Mouse (Mus musculus): Measurements from ENCODE around the gene Frrs1. TPM values are rescaled to one million over a fixed set of nuclear protein-coding genes. Genes with fewer than 3 reads are reported as not detected.

Frrs1 gene
- polyA plus RNA-seq, 1 experiment, result 0.58 TPM

DNA sequence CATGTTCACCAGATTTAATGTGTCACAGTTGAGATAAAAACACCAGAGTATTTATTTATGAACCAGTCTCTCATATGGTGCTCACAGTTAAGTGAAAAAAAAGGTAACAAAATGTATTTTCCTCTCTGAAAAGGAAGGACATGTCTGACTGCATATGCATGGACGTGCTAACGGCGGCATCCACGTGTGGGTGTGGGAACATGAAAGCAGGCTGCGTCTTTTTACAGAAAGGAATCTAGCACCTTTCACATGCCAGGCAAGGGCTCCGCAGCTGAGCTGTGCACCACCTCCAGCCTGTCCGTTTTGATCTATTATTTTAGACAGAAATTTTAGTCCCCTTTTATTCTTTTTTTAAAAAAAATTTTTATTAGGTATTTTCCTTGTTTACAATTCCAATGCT is 30.1 kb downstream of the Frrs1 start:
- Histone ChIP-seq H3K36me3 (ENCODE audit: control insufficient read depth, insufficient read depth, low read length) (no peaks in the 10 kb centered on the region), H3K27me3 (ENCODE audit: control insufficient read depth, insufficient read depth, low read length) (no peaks in the 10 kb centered on the region), H3K4me1 (ENCODE audit: control insufficient read depth, insufficient read depth, low read length) (no peaks in the 10 kb centered on the region), H3K27ac (ENCODE audit: control insufficient read depth, insufficient read depth, low read depth, low read length) (no peak overlapping the region), H3K4me3 (ENCODE audit: control insufficient read depth, low read depth, low read length) (no peak overlapping the region)
- TF ChIP-seq CTCF (IDR thresholded peaks at IDR 0.05; ENCODE audit: control insufficient read depth, insufficient read depth, insufficient replicate concordance, low read depth, low read length) (no peak), POLR2A (IDR thresholded peaks at IDR 0.05; ENCODE audit: control insufficient read depth, low read depth, low read length) (no peak)

DNA sequence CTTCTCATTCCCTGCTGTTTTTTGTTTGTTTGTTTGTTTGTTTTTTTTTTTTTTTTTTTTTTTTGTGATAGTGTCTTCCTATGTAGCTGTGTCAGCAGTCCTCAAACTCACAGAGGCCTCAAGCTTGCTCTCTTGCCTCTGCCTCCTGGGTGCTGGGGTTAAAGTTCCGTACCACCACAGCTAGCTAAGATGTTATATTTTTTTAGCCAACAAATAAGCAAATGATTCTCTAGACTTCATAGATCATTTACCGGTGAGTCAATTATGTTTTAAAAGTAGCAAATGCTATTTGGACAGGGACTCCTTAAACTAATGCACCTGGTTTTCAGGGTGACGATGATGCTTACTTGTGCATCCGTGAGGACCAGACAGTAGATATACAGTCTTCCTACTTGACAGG is 31.3 kb downstream of the Frrs1 start:
- Histone ChIP-seq H3K4me3 (ENCODE audit: control insufficient read depth, low read depth, low read length) (no peak overlapping the region), H3K27ac (ENCODE audit: control insufficient read depth, insufficient read depth, low read depth, low read length) (no peak overlapping the region), H3K36me3 (ENCODE audit: control insufficient read depth, insufficient read depth, low read length) (no peaks in the 10 kb centered on the region), H3K4me1 (ENCODE audit: control insufficient read depth, insufficient read depth, low read length) (no peaks in the 10 kb centered on the region), H3K27me3 (ENCODE audit: control insufficient read depth, insufficient read depth, low read length) (no peaks in the 10 kb centered on the region)
- TF ChIP-seq CTCF (IDR thresholded peaks at IDR 0.05; ENCODE audit: control insufficient read depth, insufficient read depth, insufficient replicate concordance, low read depth, low read length) (no peak), POLR2A (IDR thresholded peaks at IDR 0.05; ENCODE audit: control insufficient read depth, low read depth, low read length) (no peak)

DNA sequence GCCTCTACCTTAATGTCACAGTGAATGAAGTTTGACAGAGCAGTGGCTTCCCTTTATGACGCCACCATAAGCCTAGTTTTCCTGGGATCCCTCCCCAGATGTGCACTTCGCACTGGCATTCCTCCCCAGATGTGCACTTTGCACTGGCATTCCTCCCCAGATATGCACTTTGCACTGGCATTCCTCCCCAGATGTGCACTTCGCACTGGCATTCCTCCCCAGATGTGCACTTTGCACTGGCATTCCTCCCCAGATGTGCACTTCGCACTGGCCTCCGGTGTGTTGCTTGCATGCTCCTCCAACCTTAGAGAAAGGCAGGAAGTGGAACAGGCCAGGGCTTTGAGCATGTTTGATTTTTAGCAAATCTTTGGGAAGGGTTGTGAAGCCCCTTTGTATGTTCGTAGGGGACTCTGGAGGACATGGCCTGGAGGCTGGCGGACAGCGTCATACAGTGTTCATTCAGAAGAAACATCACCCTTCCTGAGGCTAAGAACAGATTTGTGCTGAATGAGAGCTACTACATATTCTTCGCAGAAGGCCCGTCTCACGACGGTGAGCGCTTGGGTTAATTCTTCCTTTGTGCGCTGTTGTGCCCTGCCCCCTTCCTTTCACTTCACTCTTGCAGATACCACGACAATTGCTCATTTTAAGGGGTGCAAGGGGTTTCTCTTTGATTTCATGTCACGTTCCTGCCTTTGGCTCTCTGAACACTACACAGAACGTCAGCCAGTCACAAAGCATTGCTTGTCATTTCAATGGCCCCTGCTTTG is 32.4 kb downstream of the Frrs1 start:
- TF ChIP-seq CTCF (IDR thresholded peaks at IDR 0.05; ENCODE audit: control insufficient read depth, insufficient read depth, insufficient replicate concordance, low read depth, low read length) (no peak), POLR2A (IDR thresholded peaks at IDR 0.05; ENCODE audit: control insufficient read depth, low read depth, low read length) (no peak)
- no peaks in the 10 kb centered on the region for H3K27me3 ChIP-seq (ENCODE audit: control insufficient read depth, insufficient read depth, low read length)
- no peak overlapping the region for H3K4me3 ChIP-seq (ENCODE audit: control insufficient read depth, low read depth, low read length)

DNA sequence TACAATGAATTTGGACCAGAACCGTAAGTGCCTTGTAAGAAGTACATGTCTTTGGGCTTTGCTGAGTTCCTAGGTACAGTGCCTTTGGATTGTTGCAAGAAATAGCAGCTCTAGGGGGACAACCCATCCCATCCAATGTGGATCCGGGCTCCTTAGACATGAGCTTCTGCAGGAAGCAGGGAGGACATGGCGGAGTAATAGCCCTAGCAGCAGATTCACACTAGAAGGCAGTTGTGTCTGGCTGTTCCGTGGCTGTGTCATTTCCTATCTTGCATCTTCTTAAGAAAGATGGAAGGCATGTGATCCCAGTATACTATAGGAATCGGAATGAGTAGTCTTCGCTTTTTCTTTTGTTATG is 32.9 kb downstream of the Frrs1 start:
- Histone ChIP-seq H3K36me3 (ENCODE audit: control insufficient read depth, insufficient read depth, low read length) (no peaks in the 10 kb centered on the region), H3K27ac (ENCODE audit: control insufficient read depth, insufficient read depth, low read depth, low read length) (no peak overlapping the region), H3K4me1 (ENCODE audit: control insufficient read depth, insufficient read depth, low read length) (no peaks in the 10 kb centered on the region), H3K27me3 (ENCODE audit: control insufficient read depth, insufficient read depth, low read length) (no peaks in the 10 kb centered on the region), H3K4me3 (ENCODE audit: control insufficient read depth, low read depth, low read length) (no peak overlapping the region)
- TF ChIP-seq CTCF (IDR thresholded peaks at IDR 0.05; ENCODE audit: control insufficient read depth, insufficient read depth, insufficient replicate concordance, low read depth, low read length) (no peak), POLR2A (IDR thresholded peaks at IDR 0.05; ENCODE audit: control insufficient read depth, low read depth, low read length) (no peak)

More for the DNA sequence above, 32.4 kb downstream of the Frrs1 start:
- Histone ChIP-seq H3K27ac (ENCODE audit: control insufficient read depth, insufficient read depth, low read depth, low read length) (no peak overlapping the region), H3K36me3 (ENCODE audit: control insufficient read depth, insufficient read depth, low read length) (no peaks in the 10 kb centered on the region), H3K4me1 (ENCODE audit: control insufficient read depth, insufficient read depth, low read length) (no peaks in the 10 kb centered on the region)

DNA sequence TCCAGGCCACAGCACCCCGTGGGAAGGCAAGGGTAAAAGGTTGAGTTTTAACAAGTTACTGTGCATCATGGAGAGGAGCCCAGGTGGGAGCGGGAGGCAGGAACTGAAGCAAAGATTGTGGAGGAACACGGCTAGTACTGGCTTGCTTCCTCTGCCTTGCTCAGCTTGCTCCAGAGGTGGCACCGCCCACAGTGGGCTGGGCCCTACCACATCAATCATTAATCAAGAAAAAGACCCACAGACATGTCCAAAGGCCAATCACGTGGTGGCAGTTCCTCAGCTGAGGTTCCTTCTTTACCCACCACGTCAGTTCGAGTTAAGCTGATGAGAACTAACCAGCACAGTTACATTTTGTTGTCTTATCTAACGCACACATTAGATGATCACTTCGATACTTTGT is 33.6 kb downstream of the Frrs1 start:
- H3K4me1 ChIP-seq (ENCODE audit: control insufficient read depth, insufficient read depth, low read length), result no peaks in the 10 kb centered on the region
- H3K36me3 ChIP-seq (ENCODE audit: control insufficient read depth, insufficient read depth, low read length), result no peaks in the 10 kb centered on the region
- no peak overlapping the region for H3K4me3 ChIP-seq (ENCODE audit: control insufficient read depth, low read depth, low read length)
- TF ChIP-seq POLR2A (IDR thresholded peaks at IDR 0.05; ENCODE audit: control insufficient read depth, low read depth, low read length) (no peak), CTCF (IDR thresholded peaks at IDR 0.05; ENCODE audit: control insufficient read depth, insufficient read depth, insufficient replicate concordance, low read depth, low read length) (no peak)
- no peak overlapping the region for H3K27ac ChIP-seq (ENCODE audit: control insufficient read depth, insufficient read depth, low read depth, low read length)
- H3K27me3 ChIP-seq (ENCODE audit: control insufficient read depth, insufficient read depth, low read length), result no peaks in the 10 kb centered on the region

DNA sequence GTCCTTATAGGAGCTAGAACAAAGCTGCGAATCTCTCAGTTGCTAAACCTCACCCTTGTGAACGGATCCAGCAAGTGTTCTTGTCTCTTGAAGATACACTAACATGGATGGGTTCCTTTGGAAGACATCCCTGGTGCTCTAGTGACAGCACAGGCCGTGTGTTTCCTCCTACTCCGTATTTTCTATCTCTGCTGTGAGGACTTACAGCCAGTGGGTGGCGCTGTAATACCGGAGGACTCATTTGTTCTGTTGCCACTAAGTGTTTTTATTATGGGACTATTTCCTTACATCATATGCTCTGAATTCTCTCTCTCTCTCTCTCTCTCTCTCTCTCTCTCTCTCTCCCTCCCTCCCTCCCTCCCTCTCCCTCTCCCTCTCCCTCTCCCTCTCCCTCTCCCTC is 44.9 kb downstream of the Frrs1 start:
- H3K27me3 ChIP-seq (ENCODE audit: control insufficient read depth, insufficient read depth, low read length), result no peaks in the 10 kb centered on the region
- H3K36me3 ChIP-seq (ENCODE audit: control insufficient read depth, insufficient read depth, low read length), result no peaks in the 10 kb centered on the region
- no peak overlapping the region for H3K27ac ChIP-seq (ENCODE audit: control insufficient read depth, insufficient read depth, low read depth, low read length)
- H3K4me3 ChIP-seq (ENCODE audit: control insufficient read depth, low read depth, low read length), result no peak overlapping the region
- peaks cover 4% of the 10 kb centered on the region for H3K4me1 ChIP-seq (ENCODE audit: control insufficient read depth, insufficient read depth, low read length)
- no peak for TF ChIP-seq POLR2A (IDR thresholded peaks at IDR 0.05; ENCODE audit: control insufficient read depth, low read depth, low read length)
- peak; percentile 23; the same call in 1 of the 2 replicates for TF ChIP-seq CTCF (IDR thresholded peaks at IDR 0.05; ENCODE audit: control insufficient read depth, insufficient read depth, insufficient replicate concordance, low read depth, low read length)

DNA sequence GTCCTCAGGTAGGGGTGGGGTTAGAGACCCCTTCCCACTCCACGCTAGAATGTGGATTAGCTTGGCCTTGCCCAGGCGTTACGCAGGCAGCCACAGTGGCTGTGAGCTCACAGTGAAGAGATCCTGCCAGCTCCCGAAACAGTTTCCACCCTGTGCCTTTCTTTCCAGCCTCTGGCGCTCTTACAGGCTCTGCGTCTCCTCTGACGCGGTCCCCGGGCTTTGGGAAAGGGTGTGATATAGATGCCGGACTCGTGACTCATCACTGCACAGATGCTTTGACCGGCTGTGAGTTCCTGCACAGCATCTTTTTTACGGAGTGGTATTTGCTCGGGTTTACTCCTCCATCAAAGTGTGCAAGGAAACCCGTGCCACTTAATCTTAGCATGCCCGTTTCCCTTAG is 46.6 kb downstream of the Frrs1 start:
- Histone ChIP-seq H3K27me3 (ENCODE audit: control insufficient read depth, insufficient read depth, low read length) (no peaks in the 10 kb centered on the region), H3K27ac (ENCODE audit: control insufficient read depth, insufficient read depth, low read depth, low read length) (no peak overlapping the region), H3K4me3 (ENCODE audit: control insufficient read depth, low read depth, low read length) (peak overlapping the region; percentile 64), H3K4me1 (ENCODE audit: control insufficient read depth, insufficient read depth, low read length) (peaks cover 4% of the 10 kb centered on the region), H3K36me3 (ENCODE audit: control insufficient read depth, insufficient read depth, low read length) (no peaks in the 10 kb centered on the region)
- no peak; the same call in 1 of the 2 replicates for TF ChIP-seq POLR2A (IDR thresholded peaks at IDR 0.05; ENCODE audit: control insufficient read depth, low read depth, low read length)
- TF ChIP-seq CTCF (IDR thresholded peaks at IDR 0.05; ENCODE audit: control insufficient read depth, insufficient read depth, insufficient replicate concordance, low read depth, low read length), result no peak

Data from testis, adult 2 months (tissue).